Mouse (Mus musculus) spleen, adult 10 weeks (tissue): Measurements from ENCODE around the gene Dcaf12l2. TPM values are rescaled to one million over a fixed set of nuclear protein-coding genes. Genes with fewer than 3 reads are reported as not detected.

Source experiments
- polyA plus RNA-seq: library from polyadenylated mRNA; stranded (reverse); fragments of 350-450 nt; fragmentation: Illumina TruSeq; extraction: RNeasy Lipid Tissue Mini Kit (QIAGEN cat#74804); gene quantifications from one replicate; pipeline ENCODE4 v1.2.3, GENCODE M21; 2015; ENCODE audit warnings: low replicate concordance; ENCODE audit not compliant: insufficient read depth

The Dcaf12l2 gene
- 0.40 TPM for polyA plus RNA-seq

DNA sequence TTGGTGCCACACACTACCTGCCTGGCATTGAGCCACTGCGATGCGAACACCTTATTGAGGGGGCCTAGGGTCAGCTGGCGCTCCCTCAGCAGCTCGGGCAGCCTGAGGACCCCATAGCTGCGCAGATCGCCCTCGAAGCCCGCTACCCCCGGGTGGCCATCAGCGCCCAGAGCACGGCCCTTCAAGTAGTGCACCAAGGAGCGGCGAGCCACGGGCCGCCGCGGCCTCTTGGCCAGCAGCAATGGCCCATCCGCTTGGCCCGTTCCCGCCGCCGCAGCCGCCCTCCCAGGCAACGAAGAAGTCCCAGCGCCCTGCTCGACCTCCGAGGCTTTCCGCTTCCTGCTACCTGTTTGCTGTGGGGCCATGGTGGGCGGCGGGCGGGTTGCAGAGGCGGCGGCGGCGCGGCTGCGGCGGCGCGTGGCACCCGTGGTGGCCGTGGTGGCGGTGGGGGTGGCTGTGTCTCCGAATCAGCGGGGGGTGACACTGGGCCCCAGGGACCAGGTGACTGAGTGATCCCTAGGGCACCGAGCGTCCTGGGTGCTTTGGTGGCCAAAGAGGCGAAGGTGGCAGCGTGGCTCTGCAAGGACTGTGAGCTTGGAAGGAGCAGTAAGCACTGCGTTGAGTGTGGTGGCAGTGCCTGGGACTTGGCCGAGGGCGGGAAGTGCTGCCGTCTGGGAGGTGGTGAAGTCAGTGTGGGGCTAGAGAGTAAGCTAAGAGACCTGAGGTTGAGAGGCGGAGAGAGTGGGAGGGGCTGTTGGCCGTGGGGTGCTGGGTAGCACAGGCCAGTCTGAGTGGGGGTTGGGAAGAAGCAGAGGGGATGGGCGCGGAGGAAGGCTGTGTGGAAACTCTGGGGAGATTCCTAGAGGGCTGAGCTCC is at the start of gene Dcaf12l2:
Gene Dcaf12l2, minus strand, starts transcription at position 697 of the 876 bp plus-strand sequence.

